Mouse (Mus musculus): ENCODE results near the gene Pkd2l1. TPM values are rescaled to one million over a fixed set of nuclear protein-coding genes. Genes with fewer than 3 reads are reported as not detected.
"Not testable (repeated sequence)": the region's sequence is repeated elsewhere in the genome, so short reads cannot be mapped to it uniquely, and the experiment has no call there.

Pkd2l1 gene
- polyA plus RNA-seq, 1 experiment from 2014 or later: not detected

DNA sequence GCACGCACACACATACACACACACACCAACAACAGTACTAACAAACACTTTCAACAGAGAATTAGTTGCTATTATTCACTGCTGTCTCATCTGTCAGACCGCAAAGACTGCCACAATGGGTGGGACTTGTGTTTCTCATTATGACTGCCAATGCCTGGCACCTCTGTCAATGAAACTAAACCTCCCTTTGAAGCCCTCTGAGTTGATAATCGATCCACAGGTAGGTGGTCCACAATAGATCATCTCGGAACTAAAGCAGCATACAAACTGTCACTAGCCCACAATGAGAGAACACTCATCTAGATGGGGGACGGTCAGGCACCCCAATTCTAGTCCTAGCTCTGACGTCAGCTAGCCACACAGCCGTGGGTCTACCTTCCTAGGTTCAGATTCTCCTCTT lies 71.1 kb downstream of the Pkd2l1 start:
- Histone ChIP-seq H3K27me3 (ENCODE audit: control insufficient read depth, insufficient read depth, low read length) (no peaks in the 10 kb centered on the region), H3K27ac (ENCODE audit: low read length) (no peak overlapping the region), H3K36me3 (ENCODE audit: control insufficient read depth, insufficient read depth, low read length) (peaks cover 18% of the 10 kb centered on the region), H3K9ac (ENCODE audit: low read length) (no peak overlapping the region), H3K4me2 (ENCODE audit: low read depth, low read length) (no peak overlapping the region), H3K4me1 (ENCODE audit: control insufficient read depth, insufficient read depth, low read length) (no peaks in the 10 kb centered on the region), H3K4me3 (replicated peaks; ENCODE audit: low read length) (no peak overlapping the region), H3K9me3 (replicated peaks; ENCODE audit: control insufficient read depth, low read length) (no peaks in the 10 kb centered on the region)
- ATAC-seq (ENCODE audit: insufficient read depth, low FRiP score): no peak
- WGBS: 93% methylated on average over 7 of the region's 7 CpGs

DNA sequence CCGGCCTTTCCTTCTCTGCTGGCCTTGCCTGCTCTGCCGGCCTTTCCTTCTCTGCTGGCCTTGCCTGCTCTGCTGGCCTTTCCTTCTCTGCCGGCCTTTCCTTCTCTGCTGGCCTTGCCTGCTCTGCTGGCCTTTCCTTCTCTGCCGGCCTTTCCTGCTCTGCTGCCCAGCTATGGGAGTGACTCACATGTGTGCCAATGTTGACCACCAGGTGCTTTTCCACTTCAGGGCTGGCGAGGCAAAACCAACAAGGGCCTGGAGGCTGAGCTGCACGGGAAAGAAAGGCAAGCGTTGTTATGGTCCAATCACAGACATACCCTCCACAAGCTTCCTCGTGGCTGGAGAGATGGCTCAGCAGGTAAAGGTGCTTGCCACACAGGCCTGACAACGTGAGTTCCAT lies 71.6 kb downstream of the Pkd2l1 start:
- not testable (repeated sequence) for H3K27ac ChIP-seq (ENCODE audit: low read length); ATAC-seq (ENCODE audit: insufficient read depth, low FRiP score); H3K4me3 ChIP-seq (replicated peaks; ENCODE audit: low read length); H3K4me1 ChIP-seq (ENCODE audit: control insufficient read depth, insufficient read depth, low read length); H3K9me3 ChIP-seq (replicated peaks; ENCODE audit: control insufficient read depth, low read length); H3K4me2 ChIP-seq (ENCODE audit: low read depth, low read length); H3K9ac ChIP-seq (ENCODE audit: low read length); H3K27me3 ChIP-seq (ENCODE audit: control insufficient read depth, insufficient read depth, low read length)
- WGBS: 95% methylated on average over 7 of the region's 9 CpGs
- peaks cover 18% of the 10 kb centered on the region for H3K36me3 ChIP-seq (ENCODE audit: control insufficient read depth, insufficient read depth, low read length)

DNA sequence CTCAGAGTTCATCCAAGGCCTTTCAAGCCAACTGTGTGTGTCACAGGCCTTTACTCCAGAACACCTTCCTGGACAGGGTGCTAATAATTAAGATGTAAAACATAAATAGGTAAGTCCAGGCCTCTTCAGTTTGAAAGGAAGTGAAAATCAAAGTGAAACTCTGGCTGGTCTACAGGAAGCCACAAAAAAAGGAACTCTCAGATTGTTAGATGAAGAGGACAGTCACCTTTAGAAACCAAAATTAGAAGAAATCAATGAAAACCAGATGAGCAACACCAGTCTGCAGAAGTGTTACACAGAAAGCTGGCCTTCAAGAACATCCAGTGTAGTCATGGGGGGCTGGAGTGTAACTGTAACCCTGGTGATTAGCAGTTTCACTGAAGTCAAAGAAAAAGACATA lies 74.4 kb downstream of the Pkd2l1 start:
- Histone ChIP-seq H3K9ac (ENCODE audit: low read length) (no peak overlapping the region), H3K4me1 (ENCODE audit: control insufficient read depth, insufficient read depth, low read length) (no peaks in the 10 kb centered on the region), H3K4me3 (replicated peaks; ENCODE audit: low read length) (no peak overlapping the region), H3K9me3 (replicated peaks; ENCODE audit: control insufficient read depth, low read length) (no peaks in the 10 kb centered on the region), H3K27ac (ENCODE audit: low read length) (no peak overlapping the region), H3K36me3 (ENCODE audit: control insufficient read depth, insufficient read depth, low read length) (peaks cover 19% of the 10 kb centered on the region), H3K27me3 (ENCODE audit: control insufficient read depth, insufficient read depth, low read length) (no peaks in the 10 kb centered on the region), H3K4me2 (ENCODE audit: low read depth, low read length) (no peak overlapping the region)
- ATAC-seq (ENCODE audit: insufficient read depth, low FRiP score): no peak

DNA sequence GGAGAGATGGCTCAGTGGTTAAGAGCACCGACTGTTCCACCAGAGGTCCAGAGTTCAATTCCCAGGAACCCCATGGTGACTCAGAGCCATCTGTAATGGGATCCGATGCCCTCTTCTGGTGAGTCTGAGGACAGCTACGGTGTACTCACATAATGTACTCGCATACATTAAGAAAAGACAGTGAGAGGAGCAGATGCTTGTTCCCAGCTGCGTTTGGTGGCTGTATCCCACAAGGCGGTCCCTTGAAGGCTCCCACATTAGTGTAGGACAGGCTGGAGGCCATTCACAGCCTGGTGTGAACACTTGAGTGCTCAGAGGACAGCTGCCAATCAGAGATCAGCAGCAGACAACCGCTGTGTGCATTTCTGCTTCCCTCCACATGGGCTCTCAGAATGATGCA lies 80.5 kb downstream of the Pkd2l1 start:
- H3K4me1 ChIP-seq (ENCODE audit: control insufficient read depth, insufficient read depth, low read length): peaks cover 3% of the 10 kb centered on the region; the same call in 1 of the 2 replicates
- H3K4me3 ChIP-seq (replicated peaks; ENCODE audit: low read length): no peak overlapping the region
- no peak overlapping the region for H3K27ac ChIP-seq (ENCODE audit: low read length)
- no peak for ATAC-seq (ENCODE audit: insufficient read depth, low FRiP score)
- H3K27me3 ChIP-seq (ENCODE audit: control insufficient read depth, insufficient read depth, low read length): no peaks in the 10 kb centered on the region
- no peak overlapping the region for H3K4me2 ChIP-seq (ENCODE audit: low read depth, low read length)
- no peaks in the 10 kb centered on the region for H3K9me3 ChIP-seq (replicated peaks; ENCODE audit: control insufficient read depth, low read length)
- 70% methylated on average over 7 of the region's 7 CpGs for WGBS
- peaks cover 13% of the 10 kb centered on the region for H3K36me3 ChIP-seq (ENCODE audit: control insufficient read depth, insufficient read depth, low read length)
- H3K9ac ChIP-seq (ENCODE audit: low read length): no peak overlapping the region

- Histone ChIP-seq H3K4me3 (replicated peaks; ENCODE audit: low read length) (no peak overlapping the region), H3K9me3 (replicated peaks; ENCODE audit: control insufficient read depth, low read length) (no peaks in the 10 kb centered on the region), H3K27me3 (ENCODE audit: control insufficient read depth, insufficient read depth, low read length) (no peaks in the 10 kb centered on the region), H3K27ac (ENCODE audit: low read length) (no peak overlapping the region), H3K4me1 (ENCODE audit: control insufficient read depth, insufficient read depth, low read length) (peaks cover 10% of the 10 kb centered on the region), H3K36me3 (ENCODE audit: control insufficient read depth, insufficient read depth, low read length) (peaks cover 13% of the 10 kb centered on the region), H3K4me2 (ENCODE audit: low read depth, low read length) (no peak overlapping the region), H3K9ac (ENCODE audit: low read length) (no peak overlapping the region)
- WGBS: 80% methylated on average over 9 of the region's 9 CpGs
- no peak for ATAC-seq (ENCODE audit: insufficient read depth, low FRiP score)
Observed at GRCm38 (mm10) chr19:44110356-44110755, 81.9 kb downstream of the Pkd2l1 start.

GRCm38 (mm10) chr19:44108996-44109395 lies 83.2 kb downstream of the Pkd2l1 start:
- H3K4me3 ChIP-seq (replicated peaks; ENCODE audit: low read length): no peak overlapping the region
- no peak overlapping the region for H3K27ac ChIP-seq (ENCODE audit: low read length)
- ATAC-seq (ENCODE audit: insufficient read depth, low FRiP score): no peak
- H3K9ac ChIP-seq (ENCODE audit: low read length): no peak overlapping the region
- H3K9me3 ChIP-seq (replicated peaks; ENCODE audit: control insufficient read depth, low read length): no peaks in the 10 kb centered on the region
- H3K4me2 ChIP-seq (ENCODE audit: low read depth, low read length): no peak overlapping the region
- no peaks in the 10 kb centered on the region for H3K27me3 ChIP-seq (ENCODE audit: control insufficient read depth, insufficient read depth, low read length)
- H3K4me1 ChIP-seq (ENCODE audit: control insufficient read depth, insufficient read depth, low read length): peaks cover 12% of the 10 kb centered on the region
- H3K36me3 ChIP-seq (ENCODE audit: control insufficient read depth, insufficient read depth, low read length): peaks cover 13% of the 10 kb centered on the region

DNA sequence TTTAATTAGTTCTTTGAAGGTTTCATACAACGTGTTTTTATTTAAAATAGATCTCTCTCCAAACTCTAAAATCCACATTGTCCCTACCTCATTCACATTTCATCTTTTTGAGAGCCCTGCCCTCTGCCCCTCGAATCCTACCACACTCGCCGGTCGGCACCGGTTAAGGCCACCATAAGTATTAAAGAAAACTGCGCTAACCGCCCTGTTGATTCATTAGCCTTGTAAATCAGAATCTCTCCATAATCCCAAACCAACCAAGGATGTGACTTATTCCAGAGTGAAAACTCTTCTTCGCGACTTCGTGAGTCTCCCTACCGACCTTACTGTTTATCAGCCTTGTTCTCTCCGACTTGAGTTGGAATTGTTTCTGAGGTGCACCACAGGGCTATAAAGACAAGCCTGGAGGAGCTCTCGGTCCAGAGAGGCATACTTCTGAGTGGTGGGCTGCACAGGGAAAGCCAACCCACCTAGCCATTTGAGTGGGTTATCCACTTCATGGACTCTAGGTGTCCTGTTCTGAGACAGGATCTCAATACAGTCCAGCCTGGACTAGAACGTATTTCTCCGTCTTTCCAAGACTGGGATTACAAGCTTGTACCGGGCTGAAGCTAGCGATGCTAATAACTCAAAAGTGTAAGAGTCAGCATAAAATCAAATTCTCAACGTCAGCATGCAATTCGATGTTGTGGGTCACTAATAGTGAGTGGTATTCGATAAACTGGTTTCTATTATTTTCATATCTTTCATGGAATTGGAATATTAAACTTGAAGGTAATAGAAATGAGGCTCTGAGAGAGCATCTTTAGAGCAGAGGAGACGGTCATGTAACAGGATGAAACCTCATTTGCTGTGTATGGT lies 84.4 kb downstream of the Pkd2l1 start:
- Histone ChIP-seq H3K9me3 (replicated peaks; ENCODE audit: control insufficient read depth, low read length) (no peaks in the 10 kb centered on the region), H3K27me3 (ENCODE audit: control insufficient read depth, insufficient read depth, low read length) (no peaks in the 10 kb centered on the region), H3K4me3 (replicated peaks; ENCODE audit: low read length) (peak overlapping the region; percentile 94), H3K27ac (ENCODE audit: low read length) (no peak overlapping the region), H3K9ac (ENCODE audit: low read length) (peak overlapping the region; percentile 97), H3K4me2 (ENCODE audit: low read depth, low read length) (peak overlapping the region; percentile 92), H3K4me1 (ENCODE audit: control insufficient read depth, insufficient read depth, low read length) (peaks cover 12% of the 10 kb centered on the region), H3K36me3 (ENCODE audit: control insufficient read depth, insufficient read depth, low read length) (peaks cover 10% of the 10 kb centered on the region)
- ATAC-seq (ENCODE audit: insufficient read depth, low FRiP score): no peak
- 27% methylated on average over 22 of the region's 22 CpGs for WGBS

GRCm38 (mm10) chr19:44106831-44107660 lies 85.2 kb downstream of the Pkd2l1 start, which contains the start of gene Chuk:
TSS of gene Chuk (minus strand) at chr19:44107480.
- Histone ChIP-seq H3K27me3 (ENCODE audit: control insufficient read depth, insufficient read depth, low read length) (no peaks in the 10 kb centered on the region), H3K36me3 (ENCODE audit: control insufficient read depth, insufficient read depth, low read length) (peaks cover 2% of the 10 kb centered on the region), H3K4me3 (replicated peaks; ENCODE audit: low read length) (peak within 1 kb of the TSS; percentile 94), H3K4me1 (ENCODE audit: control insufficient read depth, insufficient read depth, low read length) (peaks cover 12% of the 10 kb centered on the region), H3K9ac (ENCODE audit: low read length) (peak within 1 kb of the TSS; percentile 97), H3K4me2 (ENCODE audit: low read depth, low read length) (peak within 1 kb of the TSS; percentile 92), H3K9me3 (replicated peaks; ENCODE audit: control insufficient read depth, low read length) (no peaks in the 10 kb centered on the region), H3K27ac (ENCODE audit: low read length) (peak within 1 kb of the TSS; percentile 42; the same call in 1 of the 2 replicates)
- peak; percentile 98 for ATAC-seq (ENCODE audit: insufficient read depth, low FRiP score)
- under 1% methylated on average over 67 of the region's 67 CpGs for WGBS

- 75% methylated on average over 1 of the region's 1 CpGs for WGBS
- no peak for ATAC-seq (ENCODE audit: insufficient read depth, low FRiP score)
- H3K9ac ChIP-seq (ENCODE audit: low read length): no peak overlapping the region
- H3K4me1 ChIP-seq (ENCODE audit: control insufficient read depth, insufficient read depth, low read length): peaks cover 12% of the 10 kb centered on the region
- no peak overlapping the region for H3K4me3 ChIP-seq (replicated peaks; ENCODE audit: low read length)
- H3K9me3 ChIP-seq (replicated peaks; ENCODE audit: control insufficient read depth, low read length): no peaks in the 10 kb centered on the region
- no peaks in the 10 kb centered on the region for H3K27me3 ChIP-seq (ENCODE audit: control insufficient read depth, insufficient read depth, low read length)
- no peaks in the 10 kb centered on the region for H3K36me3 ChIP-seq (ENCODE audit: control insufficient read depth, insufficient read depth, low read length)
- H3K27ac ChIP-seq (ENCODE audit: low read length): no peak overlapping the region
- no peak overlapping the region for H3K4me2 ChIP-seq (ENCODE audit: low read depth, low read length)
Observed at GRCm38 (mm10) chr19:44104393-44104792, 87.8 kb downstream of the Pkd2l1 start.

All from stomach, embryonic 16.5 days (tissue).